Mouse (Mus musculus) gastrocnemius, postnatal 25 days (tissue): Measurements from ENCODE around the gene Mthfs. TPM values are rescaled to one million over a fixed set of nuclear protein-coding genes. Genes with fewer than 3 reads are reported as not detected.

Experiments used
- total RNA-seq, 2 experiments: library from RNA; stranded (reverse); gene quantifications; 1 replicate in 1 of 2; 2 replicates in 1 of 2; pipeline ENCODE4 v1.2.3; 2021

Mthfs gene
- total RNA-seq, 2 experiments from 2014 or later = 4.9 to 14.1 TPM

Other genes starting within 250 kb of the Mthfs start
- not detected for gene Trim43b, start 117.8 kb upstream of the Mthfs start, total RNA-seq
- not detected for gene Bcl2a1b, start 11.5 kb upstream of the Mthfs start, total RNA-seq
- not detected for gene Gm29094, start 11.3 kb upstream of the Mthfs start, total RNA-seq